10 mouse cellular contexts compared by ENCODE assay signal in genomic region chr8:90853971-90854670, GRCm38 (mm10). TPM values are rescaled to one million over a fixed set of nuclear protein-coding genes. Genes with fewer than 3 reads are reported as not detected.
DNase-seq lines count a peak whose midpoint lies in the region; ATAC-seq and TF ChIP-seq lines count a peak whose summit lies in the region.
"Had no signal": no experiment of that assay in that cellular context is flagged by ENCODE, and none has a peak within 500 bp of the region (broad histone marks: within the 10 kb centered on the region; RNA-seq: fewer than 3 reads in every experiment).

No protein-coding gene starts in this region.

- peak; percentile 16 for ATAC-seq in lung, postnatal 0 days
- peak; percentile 30; the same call in 1 of the 2 replicates for ATAC-seq in forebrain, embryonic 16.5 days
- ATAC-seq in limb, embryonic 15.5 days (ENCODE audit: insufficient number of reproducible peaks, low FRiP score, low TSS enrichment, low read depth), result no peak

- no peak for TF ChIP-seq EP300 in lung, postnatal 0 days (IDR thresholded peaks at IDR 0.05)

- H3K4me1 ChIP-seq in lung, postnatal 0 days (ENCODE audit: insufficient read depth, low read depth, low read length), result no peaks in the 10 kb centered on the region; the same call in 1 of the 2 replicates
- H3K4me1 ChIP-seq in lung, adult 2 months (ENCODE audit: control insufficient read depth, insufficient read depth, low read length), result peaks cover 8% of the 10 kb centered on the region
- peaks cover 25% of the 10 kb centered on the region for H3K4me1 ChIP-seq in forebrain, embryonic 16.5 days (replicated peaks; ENCODE audit: control insufficient read depth, insufficient read depth, low read length)
- H3K4me1 ChIP-seq in limb, embryonic 15.5 days, result peaks cover 23% of the 10 kb centered on the region

- H3K27ac ChIP-seq in lung, postnatal 0 days (ENCODE audit: low read length), result peak overlapping the region; percentile 20; the same call in 1 of the 2 replicates
- H3K27ac ChIP-seq in forebrain, embryonic 16.5 days (ENCODE audit: low read length), result peak overlapping the region; percentile 77
- peak overlapping the region; percentile 88 for H3K27ac ChIP-seq in limb, embryonic 15.5 days
- H3K27ac ChIP-seq: macrophage had no signal

- WGBS in lung, postnatal 0 days, result 65% methylated on average over 9 of the region's 9 CpGs
- WGBS in lung, adult 2 months, result 57% methylated on average over 9 of the region's 9 CpGs
- 41% methylated on average over 9 of the region's 9 CpGs for WGBS in forebrain, embryonic 16.5 days
- 68% methylated on average over 9 of the region's 9 CpGs for WGBS in limb, embryonic 15.5 days

- no peak for TF ChIP-seq CTCF in lung, postnatal 0 days (IDR thresholded peaks at IDR 0.05)
- no peak for TF ChIP-seq CTCF in lung, adult 2 months (IDR thresholded peaks at IDR 0.05; ENCODE audit: insufficient read depth, low read length)

- no peak overlapping the region for H3K9ac ChIP-seq in lung, postnatal 0 days (replicated peaks; ENCODE audit: low read depth)
- no peak overlapping the region; the same call in 1 of the 2 replicates for H3K9ac ChIP-seq in forebrain, embryonic 16.5 days (replicated peaks; ENCODE audit: low read depth, low read length)
- H3K9ac ChIP-seq in limb, embryonic 15.5 days, result no peak overlapping the region

- DNase-seq in lung, postnatal 0 days (ENCODE audit: low spot score), result no peak
- no peak for DNase-seq in lung, adult 2 months
- DNase-seq in spleen, postnatal 36 days (ENCODE audit: low spot score in 2 of 2), result no peak
- DNase-seq in right cerebral cortex, adult 18-20 months, result no peak
- DNase-seq in kidney, adult 18-20 months, result no peak
- DNase-seq: thymus, adult 2 months had no signal

- H3K4me2 ChIP-seq in lung, postnatal 0 days (replicated peaks; ENCODE audit: low read depth, low read length), result peak overlapping the region; percentile 27
- H3K4me2 ChIP-seq in forebrain, embryonic 16.5 days (ENCODE audit: low read length), result peak overlapping the region; percentile 20; the same call in 1 of the 2 replicates
- peak overlapping the region; percentile 15; the same call in 1 of the 2 replicates for H3K4me2 ChIP-seq in limb, embryonic 15.5 days

- H3K36me3 ChIP-seq in lung, postnatal 0 days (ENCODE audit: insufficient read depth, low read length), result no peaks in the 10 kb centered on the region
- H3K36me3 ChIP-seq in forebrain, embryonic 16.5 days (ENCODE audit: control insufficient read depth, insufficient read depth), result no peaks in the 10 kb centered on the region
- peaks cover 12% of the 10 kb centered on the region; the same call in 1 of the 2 replicates for H3K36me3 ChIP-seq in limb, embryonic 15.5 days

- no peak for TF ChIP-seq POLR2A in lung, adult 2 months (IDR thresholded peaks at IDR 0.05; ENCODE audit: borderline replicate concordance, extremely low read depth, low read depth, low read length)

- no peaks in the 10 kb centered on the region for H3K27me3 ChIP-seq in lung, postnatal 0 days (replicated peaks; ENCODE audit: insufficient read depth, low read length)
- no peaks in the 10 kb centered on the region for H3K27me3 ChIP-seq in forebrain, embryonic 16.5 days (replicated peaks; ENCODE audit: control insufficient read depth, insufficient read depth, low read length)
- H3K27me3 ChIP-seq in limb, embryonic 15.5 days, result no peaks in the 10 kb centered on the region

- H3K4me3 ChIP-seq in lung, postnatal 0 days (ENCODE audit: low read depth, low read length), result no peak overlapping the region
- no peak overlapping the region for H3K4me3 ChIP-seq in lung, adult 2 months (replicated peaks; ENCODE audit: extremely low read depth, low read depth, low read length)
- no peak overlapping the region for H3K4me3 ChIP-seq in forebrain, embryonic 16.5 days (replicated peaks; ENCODE audit: low read length)
- no peak overlapping the region for H3K4me3 ChIP-seq in limb, embryonic 15.5 days

- H3K9me3 ChIP-seq in lung, postnatal 0 days (ENCODE audit: low read length), result no peaks in the 10 kb centered on the region
- no peaks in the 10 kb centered on the region for H3K9me3 ChIP-seq in forebrain, embryonic 16.5 days (ENCODE audit: control insufficient read depth, low read length)
- no peaks in the 10 kb centered on the region for H3K9me3 ChIP-seq in limb, embryonic 15.5 days

RNA-seq across cellular contexts. Expression of gene Chd9, which starts 26.0 kb away (rescaled TPM):
- polyA plus RNA-seq in lung, postnatal 0 days (2015; fragmentation: Nextera tagmentation; extraction: Ambion mirVana), result 110 and 122 TPM in 2 replicates
- polyA plus RNA-seq in lung, adult 2 months (2012; rRNA removed), result 93.5 and 129 TPM in 2 replicates
- polyA plus RNA-seq in forebrain, embryonic 16.5 days (2015; fragmentation: Nextera tagmentation; extraction: Ambion mirVana), result 93.7 and 97.7 TPM in 2 replicates
- polyA plus RNA-seq in limb, embryonic 15.5 days (2015; fragmentation: Nextera tagmentation; extraction: Ambion mirVana), result 127 and 128 TPM in 2 replicates

RNA-seq across cellular contexts. Expression of gene Gm19935, which starts 36.9 kb away (rescaled TPM):
- 9.9 and 10.8 TPM in 2 replicates for polyA plus RNA-seq in lung, postnatal 0 days (2015; fragmentation: Nextera tagmentation; extraction: Ambion mirVana)
- 4.6 and 10.3 TPM in 2 replicates for polyA plus RNA-seq in lung, adult 2 months (2012; rRNA removed)
- 0.58 and 0.60 TPM in 2 replicates for polyA plus RNA-seq in forebrain, embryonic 16.5 days (2015; fragmentation: Nextera tagmentation; extraction: Ambion mirVana)
- polyA plus RNA-seq in limb, embryonic 15.5 days (2015; fragmentation: Nextera tagmentation; extraction: Ambion mirVana), result not detected in 2 replicates
- polyA plus RNA-seq: kidney, embryonic 14.5 days; macrophage had no signal

Comparison
In these comparisons a context has a peak if more than half of its experiments do, and no peak if none do; other contexts are left out.
1. H3K27ac ChIP-seq: peak in every context shown above with its lines; median percentile 88 in limb, embryonic 15.5 days; 77 in forebrain, embryonic 16.5 days; 20 in lung, postnatal 0 days.